Mouse (Mus musculus) WW6 (cell line): ENCODE results near the gene Pacs2.

Source experiments
- DNase-seq: peaks from one replicate; pipeline ENCODE4 v3.0.0-alpha.2; 2013; ENCODE audit warnings: low read depth, low spot score

The Pacs2 gene

DNA sequence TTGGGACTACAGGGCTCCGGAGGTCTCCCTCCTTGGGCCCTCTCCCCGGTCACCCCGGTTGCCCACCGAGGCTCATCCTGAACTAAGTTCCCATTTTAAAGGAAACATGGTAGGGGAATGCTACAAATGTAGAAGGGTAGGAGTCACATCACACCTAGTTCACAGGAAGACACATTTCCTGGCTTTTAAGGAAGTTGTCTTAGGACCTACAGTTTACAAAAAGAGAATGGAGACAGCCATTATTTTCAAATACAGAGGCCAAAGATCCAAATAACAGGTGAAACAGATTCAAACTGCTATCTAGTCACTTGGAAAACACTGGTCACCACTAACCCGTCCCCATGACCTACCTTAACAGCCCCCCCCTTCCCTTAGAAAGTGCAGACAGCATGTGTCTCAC, 1.9 kb upstream of the Pacs2 start:
- DNase-seq: no peak

GRCm38 (mm10) chr12:113013021-113013491, 1.3 kb upstream of the Pacs2 start:
- no peak for DNase-seq

- DNase-seq: no peak
Observed at GRCm38 (mm10) chr12:113014561-113015556, 551 bp downstream of the Pacs2 start.

DNA sequence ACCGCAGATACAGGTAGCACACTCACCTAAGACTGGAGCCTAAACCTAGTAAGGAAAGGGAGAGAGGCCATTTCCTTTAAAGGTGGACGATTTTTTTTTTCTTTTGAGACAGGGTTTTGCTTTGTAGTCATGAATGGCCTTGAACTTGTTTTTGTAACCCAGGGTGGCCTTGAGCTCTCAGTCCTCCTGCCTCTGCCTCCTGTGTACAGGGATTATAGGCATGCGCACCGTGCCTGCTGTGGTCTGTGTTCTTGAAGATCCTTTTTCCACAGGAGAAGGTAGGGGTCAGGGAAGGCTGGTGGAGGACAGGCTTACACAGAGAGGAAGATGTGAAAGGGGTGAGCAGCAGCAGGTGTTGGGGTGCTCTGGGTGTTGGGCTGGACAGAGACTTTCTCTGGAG, 1.6 kb downstream of the Pacs2 start:
- DNase-seq: no peak

DNA sequence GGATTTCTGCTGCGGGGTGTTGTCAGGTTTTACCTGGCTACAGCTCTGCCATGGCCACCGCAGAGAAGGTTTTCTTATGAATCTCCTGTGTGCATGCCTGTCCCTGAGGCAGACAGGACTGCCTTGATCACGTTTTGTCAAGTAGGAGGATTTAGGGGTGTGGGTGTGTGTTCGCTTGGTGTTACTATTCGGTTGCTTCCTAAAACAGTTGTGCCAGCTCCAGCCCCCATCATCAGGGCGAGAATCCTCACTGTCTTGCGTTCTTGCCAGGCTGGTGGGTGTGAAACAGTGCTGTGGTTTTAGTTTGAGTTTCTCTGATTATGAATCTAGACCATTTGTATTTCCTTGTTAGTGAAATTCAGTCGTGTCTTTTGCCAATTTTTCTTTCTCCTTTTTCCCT, 2.7 kb downstream of the Pacs2 start:
- no peak for DNase-seq

DNA sequence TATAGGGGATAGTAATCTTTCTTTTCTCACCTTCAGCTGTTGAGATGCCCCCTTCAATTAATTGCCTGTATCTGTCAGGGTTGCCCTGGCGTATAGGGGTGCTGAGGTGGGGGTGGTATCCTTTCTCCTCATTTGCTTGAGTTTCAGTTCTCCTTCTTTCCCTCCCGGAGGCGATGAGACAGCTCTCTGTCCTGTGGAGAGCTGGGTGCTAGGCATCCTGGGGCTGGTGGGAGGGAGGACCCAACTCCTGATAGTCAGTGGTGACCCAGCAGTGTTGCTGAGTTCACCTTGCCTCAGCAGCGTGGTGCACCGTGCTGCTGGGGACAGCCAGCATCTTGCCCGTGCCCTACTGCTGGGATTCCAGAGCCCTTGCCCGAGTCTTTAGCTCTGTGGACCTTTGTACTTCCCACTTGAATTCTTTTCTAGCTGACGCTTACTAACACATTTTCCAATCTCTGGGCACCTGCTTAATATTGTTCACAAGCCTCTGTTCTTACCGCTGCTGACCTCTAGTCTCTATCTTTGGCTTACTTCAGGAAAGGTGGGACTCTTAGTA, 3.2 kb downstream of the Pacs2 start:
- no peak for DNase-seq

DNA sequence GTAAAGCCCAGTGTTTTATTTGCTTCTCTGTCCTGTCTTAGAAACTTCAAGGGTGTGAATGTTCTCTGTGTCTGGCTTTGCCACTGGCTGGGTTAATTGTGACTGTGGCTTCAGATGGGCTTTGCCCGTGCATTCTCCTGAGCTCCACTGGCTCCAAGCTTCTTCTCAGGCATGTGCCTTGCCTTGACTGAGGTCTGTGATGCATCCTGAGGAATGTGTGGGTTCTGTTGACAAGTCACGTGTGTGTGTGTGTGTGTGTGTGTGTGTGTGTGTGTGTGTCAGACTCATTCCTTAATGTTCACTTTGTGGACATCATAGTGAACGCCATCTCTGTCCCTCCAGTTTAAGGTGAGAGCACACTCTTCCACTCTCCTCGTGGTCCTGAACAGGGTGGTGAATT, 4.5 kb downstream of the Pacs2 start:
- DNase-seq: no peak

DNA sequence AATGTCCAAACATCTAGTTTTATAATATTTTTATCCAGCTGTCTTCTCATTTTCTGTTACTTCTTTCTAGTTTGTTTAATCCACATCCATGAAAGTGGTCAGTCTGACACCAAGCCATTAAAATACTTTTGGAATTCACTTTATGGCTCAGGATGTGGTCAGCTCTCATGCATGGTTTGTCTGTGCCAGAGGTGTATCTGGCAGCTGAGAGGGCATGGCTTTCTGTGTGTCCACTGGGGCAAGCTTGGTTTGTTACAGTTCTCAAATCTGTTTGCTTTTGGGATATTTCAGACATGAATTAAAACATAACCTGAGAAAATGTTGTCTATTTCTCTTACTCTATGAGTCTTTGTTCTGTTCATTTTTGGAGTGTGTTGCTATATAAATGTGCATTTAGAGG, 7.2 kb downstream of the Pacs2 start:
- DNase-seq: no peak

- no peak for DNase-seq
Observed at GRCm38 (mm10) chr12:113023082-113023481, 8.8 kb downstream of the Pacs2 start.

DNA sequence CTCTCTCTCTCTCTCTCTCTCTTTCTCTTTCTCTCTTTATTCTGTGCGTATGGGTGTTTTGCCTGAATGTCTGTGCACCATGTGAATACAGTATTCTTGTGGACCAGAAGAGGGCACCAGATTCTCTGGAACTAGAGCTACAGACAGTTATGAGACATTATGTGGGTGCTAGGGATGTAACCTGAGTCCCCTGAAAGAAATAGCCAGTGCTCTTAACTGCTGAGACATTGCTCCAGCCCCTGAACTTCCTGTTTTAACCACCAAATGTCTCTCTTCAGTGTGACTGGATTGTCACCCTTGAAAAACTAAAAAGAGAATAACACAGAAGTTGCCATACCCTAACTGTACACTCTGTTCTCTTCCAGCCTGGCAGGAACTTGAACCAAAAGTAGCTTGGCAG, 12.2 kb downstream of the Pacs2 start:
- DNase-seq: no peak

DNA sequence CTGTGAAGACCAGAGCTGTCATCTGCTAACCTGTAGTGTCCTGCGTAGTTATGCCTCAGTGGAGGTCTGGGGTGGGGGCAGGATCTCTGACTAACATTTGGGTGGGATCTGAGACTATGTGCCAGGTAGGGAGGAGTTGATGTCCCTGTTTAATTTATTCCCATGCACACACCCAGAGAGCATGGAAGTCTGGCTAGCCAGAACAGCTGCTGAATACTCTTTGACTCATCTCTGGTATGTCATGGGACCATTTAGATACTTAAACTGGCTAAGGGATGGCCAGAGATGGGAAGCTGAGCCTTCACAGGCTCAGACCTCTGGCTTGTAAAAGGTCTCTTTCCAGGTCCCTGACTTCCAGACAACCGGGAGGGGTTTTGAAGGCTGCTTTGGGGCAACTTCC, 13.2 kb downstream of the Pacs2 start:
- no peak for DNase-seq

- no peak for DNase-seq
Observed at GRCm38 (mm10) chr12:113028067-113028466, 13.8 kb downstream of the Pacs2 start.

- no peak for DNase-seq
Observed at GRCm38 (mm10) chr12:113028898-113029297, 14.6 kb downstream of the Pacs2 start.

DNA sequence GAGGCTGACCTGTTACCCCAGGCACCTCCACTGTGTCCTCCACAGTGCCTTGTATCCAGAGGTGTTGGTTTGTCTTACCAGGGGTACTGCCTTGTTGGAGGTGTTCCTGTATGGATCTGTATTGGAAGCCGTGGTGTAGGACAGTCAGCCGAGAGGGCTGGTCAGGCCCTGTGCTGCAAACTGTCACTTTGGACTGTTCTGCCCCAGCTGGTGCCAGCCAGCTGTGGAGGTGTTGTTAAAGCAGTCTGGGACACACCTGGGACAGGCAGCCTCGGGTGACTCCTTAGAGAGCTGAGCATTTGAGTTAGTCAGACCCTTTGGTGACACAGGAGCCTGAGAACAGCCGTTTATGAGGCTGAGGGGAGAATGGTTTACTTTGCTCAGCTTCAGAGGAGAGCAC, 15.7 kb downstream of the Pacs2 start:
- no peak for DNase-seq

GRCm38 (mm10) chr12:113030993-113031392, 16.7 kb downstream of the Pacs2 start:
- no peak for DNase-seq

GRCm38 (mm10) chr12:113031441-113031840, 17.1 kb downstream of the Pacs2 start:
- DNase-seq: no peak

DNA sequence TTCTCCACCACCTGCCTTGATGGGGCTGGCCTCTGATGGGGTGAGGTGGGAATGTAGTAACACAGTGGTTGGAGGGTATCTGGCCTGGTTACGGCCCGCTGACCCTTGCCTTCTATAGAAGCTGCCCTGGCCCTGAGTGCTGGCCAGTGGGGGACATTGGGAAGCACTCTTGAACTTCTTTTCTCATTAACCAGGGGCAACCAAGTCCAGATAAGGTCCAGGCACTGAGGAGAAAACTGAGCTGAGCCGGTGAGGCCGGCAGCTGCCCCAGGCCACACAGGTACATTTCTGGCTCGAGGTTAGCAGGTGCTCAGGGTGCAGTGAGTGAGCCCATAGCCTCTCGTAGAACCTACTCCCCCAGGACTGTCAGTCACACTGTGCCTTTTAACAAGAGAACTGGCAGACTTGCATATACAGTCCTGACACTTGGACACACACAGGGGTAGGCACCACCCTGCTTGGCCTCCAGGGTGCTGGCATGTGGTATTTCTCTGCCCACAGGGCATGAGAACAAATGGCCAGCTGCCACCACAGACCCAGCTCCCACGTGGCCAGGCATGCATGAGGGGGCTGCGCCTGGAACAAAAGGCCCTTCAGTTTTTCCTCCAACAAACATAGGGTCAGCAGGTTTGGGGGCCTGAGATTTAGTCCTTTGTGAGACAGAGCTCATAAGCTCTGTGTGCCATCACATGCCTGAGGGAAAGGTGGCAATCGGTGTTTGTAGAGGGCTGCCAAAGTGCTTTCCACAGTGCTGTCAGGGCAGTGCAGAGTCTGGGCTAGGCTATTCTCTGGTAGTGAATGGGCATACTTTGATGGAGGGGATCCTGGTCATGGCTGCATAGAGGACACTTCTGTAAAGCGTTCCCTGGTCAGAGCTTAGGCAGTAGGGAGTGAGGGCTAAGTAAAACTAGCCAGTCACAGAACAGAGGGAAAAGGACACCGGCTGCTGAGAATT, 18.3 kb downstream of the Pacs2 start:
- DNase-seq: no peak

DNA sequence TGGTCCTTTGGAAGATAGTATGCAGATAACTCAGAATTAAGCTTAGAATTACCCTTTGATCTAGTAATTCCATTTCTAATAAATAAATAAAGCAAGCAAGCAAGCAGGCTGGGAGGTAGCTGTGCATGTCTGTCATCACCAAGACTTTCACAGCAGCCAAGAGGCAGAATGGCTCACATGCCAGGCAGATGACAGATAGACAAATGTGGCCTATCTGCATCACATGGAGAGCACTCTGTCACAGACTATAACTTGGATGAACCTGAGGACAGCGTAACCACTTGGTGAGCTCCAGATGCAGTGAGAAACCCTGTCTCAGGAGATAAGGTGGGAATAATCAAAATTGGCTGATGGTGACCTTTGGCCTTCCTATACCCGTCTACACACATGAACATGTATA, 20.8 kb downstream of the Pacs2 start:
- DNase-seq: no peak

DNA sequence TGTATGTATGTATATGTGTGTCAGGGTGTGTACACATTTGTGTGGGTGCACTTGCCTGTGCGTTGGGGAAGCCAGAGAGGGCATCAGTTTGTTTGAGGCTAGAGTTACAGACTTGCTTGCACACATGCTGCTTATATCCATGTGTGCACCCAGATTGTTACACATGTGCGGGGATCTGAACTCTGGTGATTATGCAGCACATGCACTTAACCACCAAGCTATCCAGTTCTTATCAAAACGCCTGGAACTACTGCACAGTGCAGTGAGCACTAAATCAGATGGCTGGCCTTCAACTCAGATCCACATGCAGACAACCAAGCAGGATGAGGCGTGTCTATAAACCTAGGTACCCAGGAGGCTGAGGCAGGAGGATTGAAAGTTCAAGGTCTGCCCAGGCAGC, 22.7 kb downstream of the Pacs2 start:
- no peak for DNase-seq

DNA sequence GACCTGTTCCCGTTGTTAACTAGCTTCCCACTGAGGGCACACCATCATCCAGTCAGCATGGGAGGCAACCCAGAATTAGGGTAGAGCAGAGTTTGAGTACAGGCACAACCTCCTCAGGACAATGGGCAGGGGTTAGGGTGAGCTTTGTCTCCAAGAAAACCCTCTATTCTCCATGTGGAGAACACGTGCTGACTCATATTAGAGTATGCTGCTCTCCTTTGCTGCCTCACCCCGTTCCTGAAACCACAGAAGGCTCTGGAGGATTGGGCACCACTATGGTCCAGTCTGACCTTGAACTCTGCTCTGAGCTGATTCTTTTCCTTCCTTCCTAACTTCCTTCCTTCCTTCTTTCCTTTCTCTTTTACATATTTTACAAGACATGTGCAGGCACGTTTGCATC, 24.1 kb downstream of the Pacs2 start:
- DNase-seq: no peak

DNA sequence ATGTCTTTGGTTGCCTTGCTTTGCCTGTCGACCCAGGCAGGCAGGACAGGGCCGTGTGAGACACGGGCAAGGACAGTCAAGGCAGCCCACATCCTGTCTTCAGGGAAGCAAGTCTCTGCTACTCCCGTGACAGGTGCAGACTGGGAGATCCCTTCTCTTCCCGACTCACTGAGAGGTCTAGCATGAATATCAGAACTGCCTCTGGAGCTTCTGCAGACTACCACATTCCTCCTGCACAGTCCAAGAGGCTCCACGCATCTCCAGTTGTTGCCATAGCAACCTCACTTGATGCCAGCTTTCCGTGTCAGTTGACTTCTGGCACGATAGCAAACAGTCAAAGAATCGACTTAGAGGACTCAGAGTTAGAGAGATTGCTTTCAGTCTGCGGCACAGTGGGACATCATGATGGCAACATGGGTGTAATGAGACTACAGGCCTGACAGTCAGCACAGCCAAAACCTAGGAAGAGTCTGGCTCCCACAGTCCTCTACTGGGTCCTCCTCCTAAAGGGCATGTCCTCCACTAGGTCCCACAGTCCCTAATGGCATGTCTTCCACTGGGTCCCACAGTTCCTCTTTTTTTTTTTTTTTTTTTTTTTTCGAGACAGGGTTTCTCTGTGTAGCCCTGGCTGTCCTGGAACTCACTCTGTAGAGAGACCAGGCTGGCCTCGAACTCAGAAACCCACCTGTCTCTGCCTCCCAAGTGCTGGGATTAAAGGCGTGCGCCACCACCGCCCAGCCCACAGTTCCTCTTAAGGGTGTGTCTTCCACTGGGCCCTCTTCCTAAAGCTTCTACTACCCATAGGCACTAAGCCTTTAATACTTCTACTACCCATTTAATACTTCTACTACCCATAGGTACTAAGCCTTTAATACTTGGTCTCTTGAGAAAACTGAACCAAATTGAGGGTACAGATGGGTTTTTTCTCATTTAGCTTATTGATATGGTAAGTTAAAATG, 27.5 kb downstream of the Pacs2 start:
- no peak for DNase-seq
